Mouse (Mus musculus): ENCODE measurements at regions not wholly inside any gene's neighbourhood (a gene's known extent, or its start where the extent isn't known, plus 50 kb on each side); places are given as distances from the start of the nearest gene placed in this dataset.

DNA sequence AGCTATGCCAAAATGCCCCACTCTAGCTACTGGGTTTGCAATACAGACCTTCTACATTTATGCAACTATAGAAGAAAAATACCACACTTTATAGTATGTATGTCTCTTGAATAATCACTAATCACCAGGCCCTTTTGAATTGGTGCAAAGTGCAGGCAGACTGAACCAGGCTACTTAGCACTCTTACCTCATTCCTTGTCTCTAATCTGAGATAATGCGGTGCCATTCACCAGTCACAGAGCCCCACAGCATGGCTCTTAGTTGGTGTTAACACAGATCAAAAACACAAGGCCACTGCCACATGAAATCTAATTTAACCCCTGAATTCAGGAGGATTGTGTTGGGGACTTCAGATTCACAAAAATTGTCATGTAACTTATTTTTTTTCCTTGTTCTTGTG lies 150.5 kb downstream of the Etv1 start:
- TF ChIP-seq CTCF (IDR thresholded peaks at IDR 0.05; ENCODE audit: extremely low read depth, insufficient read depth, low read length) (no peak), POLR2A (IDR thresholded peaks at IDR 0.05; ENCODE audit: extremely low read depth, insufficient read depth, low read length) (no peak)

Data from cortical plate, adult 2 months (tissue).